Mouse (Mus musculus) heart, adult 9 months (tissue): ENCODE data around the gene Nt5c1b.

ENCODE experiments used
- DNase-seq, 2 experiments: peaks; one replicate each; pipeline ENCODE4 v3.0.0; 2022; ENCODE audit warnings: low spot score in 2 of 2

Nt5c1b gene

DNA sequence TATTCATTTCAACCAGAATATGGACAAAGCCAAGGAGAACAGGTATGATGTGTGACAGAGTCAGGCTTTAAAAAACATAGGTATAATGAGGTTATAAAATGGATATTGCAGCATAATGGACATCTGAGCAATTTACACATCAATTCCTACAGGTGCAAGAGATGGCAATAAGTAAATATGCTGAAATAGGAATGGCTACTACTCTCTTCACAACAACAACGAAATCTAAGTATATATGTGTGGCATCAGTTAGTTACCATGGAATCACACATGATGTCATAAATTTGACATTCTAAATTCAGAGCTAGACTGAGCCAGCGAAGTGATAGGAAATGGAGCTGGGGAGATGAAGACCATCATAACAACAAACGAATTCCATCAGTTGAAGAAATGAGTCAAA is at the start of gene Nt5c1b:
Gene Nt5c1b (plus strand): TSS at position 301 of the 400 bp plus-strand sequence.
- no peak for DNase-seq

DNA sequence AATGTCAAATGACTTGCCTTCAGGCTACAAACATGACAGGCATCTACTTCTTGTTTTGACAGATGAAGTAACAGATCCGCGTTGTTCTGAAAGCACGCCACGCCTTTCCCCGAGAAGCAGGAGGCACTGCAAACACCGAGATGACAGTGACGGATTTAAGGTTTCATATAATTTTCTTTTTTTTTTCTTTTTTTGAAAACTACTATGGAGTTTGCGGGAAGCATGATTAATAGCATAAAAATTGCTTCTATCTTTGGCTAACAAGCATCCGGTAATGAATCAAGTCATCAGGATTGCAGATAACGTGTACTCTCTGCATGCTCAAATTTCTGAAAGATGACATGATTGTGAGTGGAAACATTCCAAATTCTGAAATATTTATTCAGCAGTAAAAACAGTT is 42.1 kb upstream of the Nt5c1b start:
- no peak for DNase-seq

DNA sequence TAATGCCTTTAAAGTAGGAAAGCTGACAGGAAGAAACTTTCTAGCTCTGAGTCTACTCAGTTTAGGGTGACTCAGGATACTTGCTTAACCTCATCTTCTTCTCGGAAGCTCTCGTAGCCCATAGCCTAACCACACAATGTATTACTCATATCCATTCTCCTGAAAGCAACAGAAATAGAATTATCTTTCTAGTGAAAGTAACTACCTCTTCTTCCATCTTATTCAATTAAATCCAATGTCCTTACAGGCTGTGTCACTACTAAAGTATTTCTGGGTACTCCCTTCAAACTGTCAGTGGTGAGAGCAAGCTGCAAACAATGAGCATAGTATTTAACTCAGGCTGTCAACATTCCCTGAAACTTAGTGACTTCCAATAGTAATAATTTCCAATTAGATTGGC is 40.3 kb upstream of the Nt5c1b start:
- no peak for DNase-seq

DNA sequence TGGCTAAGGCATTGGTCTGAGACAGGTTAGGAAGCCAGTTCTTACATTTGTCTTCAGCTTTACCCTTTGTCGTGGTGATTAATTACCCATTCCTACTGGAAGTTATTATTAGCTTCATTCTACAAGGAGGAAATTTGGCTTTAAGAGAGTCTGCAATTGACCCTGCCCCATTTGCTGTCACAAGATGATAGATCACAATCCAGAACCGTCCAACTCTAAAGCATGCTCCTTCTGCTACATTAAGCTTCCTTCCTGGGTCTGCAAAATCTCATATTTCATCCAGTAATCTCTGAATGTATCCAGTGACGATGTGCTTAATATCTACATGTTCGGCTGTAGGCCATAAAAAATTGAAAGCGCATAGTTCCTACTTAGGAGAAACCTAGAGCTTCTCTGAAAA is 29.2 kb upstream of the Nt5c1b start:
- DNase-seq = no peak

DNA sequence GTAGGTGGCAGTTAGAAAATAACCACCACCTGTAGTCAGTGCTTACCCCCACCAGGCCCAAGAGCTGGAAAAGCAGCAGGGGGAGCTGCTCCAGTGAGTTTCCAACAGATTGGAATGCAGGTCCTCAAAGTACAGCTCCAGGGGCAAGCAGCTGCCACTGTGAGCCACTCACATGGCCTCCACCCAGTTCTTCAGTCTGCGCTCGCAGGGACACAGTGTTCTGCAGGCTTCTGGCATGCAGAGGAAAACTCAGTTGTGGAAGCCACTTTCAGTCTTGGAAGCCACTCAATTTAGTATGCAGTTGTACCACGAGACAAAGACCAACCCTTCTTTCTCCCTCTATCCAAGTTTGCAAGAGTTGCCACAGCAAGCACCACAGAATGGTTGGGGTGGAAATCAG is 19.1 kb upstream of the Nt5c1b start:
- DNase-seq = peak; percentile 4 to 11

DNA sequence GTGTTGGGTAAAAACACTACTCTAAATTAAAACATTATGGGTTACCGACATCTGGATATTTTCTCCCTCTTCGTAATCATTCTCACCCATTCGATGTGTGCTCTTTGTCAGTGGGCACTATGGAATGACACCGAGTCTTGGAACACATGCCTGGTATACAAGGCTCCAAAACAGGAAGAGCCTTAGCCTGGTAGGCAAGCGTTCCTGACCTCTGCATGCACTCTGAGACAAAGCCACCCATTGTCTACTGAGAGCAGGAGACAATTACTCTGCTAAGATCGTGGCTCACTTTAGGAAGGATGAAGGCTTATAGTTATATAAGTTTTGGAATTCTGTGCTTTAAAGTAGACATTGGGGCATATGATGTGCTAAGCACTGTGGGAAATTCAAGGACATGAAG is 12.0 kb upstream of the Nt5c1b start:
- no peak for DNase-seq

DNA sequence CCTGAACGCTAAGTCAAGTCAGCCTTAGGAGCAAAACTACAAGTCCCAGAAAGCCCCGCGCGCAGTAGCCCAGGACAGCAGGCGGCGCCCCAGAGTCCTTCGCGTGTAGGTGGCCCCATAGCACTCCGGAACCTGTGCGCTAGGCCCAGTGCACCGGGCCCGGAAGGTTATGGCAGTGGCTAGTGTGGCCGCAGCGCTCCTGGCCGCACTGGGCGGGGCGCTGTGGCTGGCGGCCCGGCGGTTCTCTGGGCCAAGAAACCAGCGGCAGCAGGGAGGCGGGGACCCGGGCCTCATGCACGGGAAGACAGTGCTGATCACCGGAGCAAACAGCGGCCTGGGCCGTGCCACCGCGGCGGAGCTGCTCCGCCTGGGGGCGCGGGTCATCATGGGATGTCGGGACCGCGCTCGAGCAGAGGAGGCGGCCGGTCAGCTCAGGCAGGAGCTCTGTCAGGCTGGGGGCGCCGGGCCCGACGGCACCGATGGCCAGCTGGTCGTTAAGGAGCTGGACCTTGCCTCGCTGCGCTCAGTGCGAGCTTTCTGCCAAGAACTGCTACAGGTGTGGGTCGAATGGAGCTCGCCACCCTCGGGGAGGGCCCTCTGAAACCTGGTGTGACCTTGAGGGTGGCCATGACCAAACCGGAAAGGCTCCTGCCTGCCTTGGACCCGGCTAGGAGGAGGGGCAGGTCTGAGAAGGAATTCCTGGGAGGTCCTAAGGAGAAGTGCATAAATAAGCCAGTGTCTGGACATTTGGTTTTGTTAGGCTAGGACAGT is 21.1 kb downstream of the Nt5c1b start, which contains the start of gene Rdh14:
Gene Rdh14 (plus strand): TSS at position 102 of the 771 bp plus-strand sequence.
- peak; percentile 95 to 97 for DNase-seq

DNA sequence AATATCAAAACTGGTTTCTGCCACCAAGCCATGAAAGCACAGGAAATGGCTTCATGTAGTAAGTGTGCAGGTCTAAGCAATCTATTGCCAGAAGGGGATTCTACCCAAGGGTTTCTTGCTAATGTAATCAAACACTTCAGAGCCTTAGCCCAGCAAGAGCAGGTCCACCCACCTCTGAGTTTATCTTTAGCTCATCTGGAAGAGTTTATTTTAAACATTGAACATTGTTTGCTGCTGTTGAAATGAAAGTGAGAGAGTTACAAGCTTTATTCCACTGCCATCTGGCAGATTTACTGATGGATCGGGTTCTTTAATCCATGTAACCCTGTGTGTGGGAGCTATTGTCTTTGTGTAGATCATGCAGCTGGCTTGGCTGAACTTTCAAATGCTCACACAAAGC is 31.0 kb downstream of the Nt5c1b start:
- no peak for DNase-seq

DNA sequence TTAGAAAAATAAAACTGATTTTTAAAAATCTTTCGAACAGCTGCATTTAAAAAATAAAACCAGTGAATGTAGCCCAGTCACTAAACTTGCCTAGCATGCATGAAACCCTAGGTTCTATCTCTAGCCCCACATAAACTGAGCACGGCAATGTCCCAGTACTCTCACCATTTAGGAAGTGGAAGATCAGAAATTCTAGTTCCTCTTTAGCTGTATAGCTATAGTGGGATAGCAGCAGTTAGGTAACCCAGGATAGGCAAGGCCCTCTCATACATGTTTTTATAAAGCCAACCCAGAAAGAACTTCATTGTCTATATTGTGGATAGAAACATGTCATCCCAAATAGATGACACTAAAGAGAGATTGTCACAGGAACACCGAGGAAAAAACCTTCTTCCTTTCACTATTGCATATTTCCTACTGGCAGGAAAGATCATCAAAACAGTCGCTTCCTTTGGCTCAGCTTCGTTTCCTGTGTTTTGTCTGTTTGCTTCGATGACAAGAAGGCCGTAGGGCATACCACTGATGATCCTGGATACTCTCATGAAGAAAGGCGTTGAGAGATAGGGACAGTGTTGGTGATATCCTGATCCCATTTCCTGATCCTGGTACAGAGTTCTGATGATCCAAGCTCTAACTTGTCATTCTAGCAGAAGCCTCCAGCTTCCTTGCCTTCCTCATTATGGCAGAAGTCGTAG is 32.8 kb downstream of the Nt5c1b start:
- no peak for DNase-seq

DNA sequence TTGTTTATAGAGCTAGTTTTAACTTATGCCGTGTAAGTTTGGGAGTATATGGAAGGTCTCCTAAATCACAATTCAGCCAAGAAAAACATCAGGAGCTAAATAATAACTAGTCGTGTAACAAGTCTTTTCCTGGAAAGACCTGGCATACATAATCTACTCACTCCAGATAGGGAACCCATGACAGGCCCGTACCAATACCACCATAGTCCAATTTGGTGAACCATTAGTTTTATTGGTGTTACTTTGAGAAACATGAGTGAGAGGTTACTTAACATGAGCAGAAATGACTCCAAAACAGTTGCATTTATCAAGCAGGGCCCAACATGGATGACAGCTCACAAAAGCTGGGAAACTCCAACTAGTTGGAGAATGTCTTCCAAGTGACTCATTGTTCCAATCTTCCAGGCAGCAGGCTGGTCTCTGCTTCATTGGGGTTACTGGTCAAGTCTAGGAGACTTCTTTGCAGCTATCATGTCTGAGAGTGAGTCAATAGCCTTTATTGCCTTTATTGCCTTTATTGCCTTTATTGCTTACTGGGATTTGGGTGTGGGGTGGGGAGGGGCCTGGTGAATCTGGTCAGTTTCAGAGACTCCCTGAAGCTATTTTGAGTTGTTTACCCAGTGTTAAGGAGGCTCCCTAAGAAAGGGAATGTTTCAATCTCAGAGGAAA is 40.9 kb downstream of the Nt5c1b start:
- no peak for DNase-seq

DNA sequence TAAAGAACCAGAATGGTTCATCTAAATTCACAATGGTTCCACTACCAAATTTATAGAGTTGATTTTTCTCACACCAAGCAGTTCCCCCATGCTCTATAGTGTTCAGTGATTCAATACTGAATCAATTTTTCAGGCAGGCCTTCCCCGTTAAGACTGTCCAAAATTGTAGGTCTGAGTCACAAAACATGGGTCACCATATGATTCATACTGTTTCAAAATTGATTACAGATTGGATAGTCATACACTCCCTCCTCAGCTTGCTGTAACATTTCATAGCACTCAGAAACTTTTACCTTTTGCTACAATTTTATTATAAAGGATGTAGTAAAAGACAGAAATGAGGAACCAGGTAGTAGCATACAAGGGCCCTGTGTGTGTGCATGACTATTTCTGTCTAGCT is 41.7 kb downstream of the Nt5c1b start:
- no peak for DNase-seq

DNA sequence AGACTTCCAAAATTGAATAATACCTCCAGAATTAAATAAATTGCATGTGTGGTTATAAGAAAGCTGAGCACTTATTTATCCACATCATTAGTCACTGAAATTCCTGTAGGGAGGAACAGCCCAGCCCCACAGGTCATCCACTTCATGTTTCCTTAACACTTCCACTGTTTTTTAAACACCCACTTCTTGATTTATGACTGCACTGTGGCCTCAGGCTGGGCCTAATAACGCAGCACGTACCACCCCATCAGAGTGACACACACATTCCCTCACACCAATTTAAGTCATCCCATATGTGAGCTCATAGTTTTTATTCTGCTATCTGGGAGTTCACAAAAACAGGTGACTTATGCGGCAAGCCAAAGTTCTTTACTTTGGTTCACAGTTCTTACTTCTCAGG is 52.6 kb downstream of the Nt5c1b start:
- no peak for DNase-seq

DNA sequence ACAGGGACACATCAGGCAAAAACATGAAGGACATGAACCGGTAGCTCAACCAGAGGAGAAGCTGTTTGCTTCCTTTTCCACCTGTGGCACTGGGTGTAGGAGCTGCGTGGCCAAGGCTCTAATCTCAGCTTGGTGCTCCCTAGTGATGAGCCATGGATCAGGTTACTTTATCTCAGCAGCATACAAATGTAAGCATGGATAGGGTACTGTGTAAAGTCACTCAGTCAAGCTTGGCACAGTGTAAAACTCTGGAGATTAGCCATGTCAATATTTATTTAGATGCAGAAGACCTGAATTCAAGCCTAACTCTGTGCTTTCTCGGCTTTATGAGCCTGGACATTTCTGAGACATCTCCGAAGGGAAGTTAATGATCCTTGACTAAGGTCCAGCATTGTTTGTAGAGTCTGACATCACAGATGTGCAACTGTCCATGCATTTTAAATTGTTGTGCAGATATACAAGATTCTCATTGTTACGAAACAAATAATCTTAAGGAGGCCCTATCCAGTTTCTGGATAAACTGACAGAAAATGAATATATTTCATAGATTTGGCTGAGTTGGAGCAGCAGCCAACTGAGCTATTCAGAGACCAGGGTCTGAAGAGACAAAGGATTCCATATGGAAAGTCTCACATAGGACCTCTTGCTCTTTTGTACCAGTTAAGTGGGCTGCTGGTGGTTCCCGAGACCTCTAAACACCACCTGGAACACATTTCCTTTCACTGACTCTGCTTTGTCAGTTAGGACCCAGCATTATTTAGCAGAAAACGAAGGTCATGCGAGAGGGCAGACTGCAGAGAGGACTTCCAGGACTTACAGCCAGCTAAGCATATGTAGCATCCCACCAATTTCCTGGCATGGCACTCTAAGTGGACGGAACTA is 56.5 kb downstream of the Nt5c1b start:
- DNase-seq = no peak

DNA sequence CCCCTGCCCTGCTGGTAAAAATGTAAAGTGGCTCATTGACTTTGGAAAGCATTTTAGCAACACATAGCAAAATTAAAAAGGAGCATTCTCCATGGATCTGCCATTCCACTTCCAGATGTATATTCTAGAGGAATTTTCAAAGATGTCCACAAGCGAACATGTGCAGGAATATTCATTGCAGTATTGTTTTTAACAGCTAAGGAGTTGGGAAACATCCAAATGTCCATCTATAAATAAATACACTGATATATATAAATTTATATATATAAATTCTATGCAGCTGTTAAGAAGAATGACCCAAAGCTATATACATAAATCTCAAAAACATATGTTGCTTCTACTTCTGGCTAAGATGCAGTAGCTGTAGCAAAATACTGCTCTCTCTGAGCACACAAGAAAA is 61.2 kb downstream of the Nt5c1b start:
- no peak for DNase-seq

DNA sequence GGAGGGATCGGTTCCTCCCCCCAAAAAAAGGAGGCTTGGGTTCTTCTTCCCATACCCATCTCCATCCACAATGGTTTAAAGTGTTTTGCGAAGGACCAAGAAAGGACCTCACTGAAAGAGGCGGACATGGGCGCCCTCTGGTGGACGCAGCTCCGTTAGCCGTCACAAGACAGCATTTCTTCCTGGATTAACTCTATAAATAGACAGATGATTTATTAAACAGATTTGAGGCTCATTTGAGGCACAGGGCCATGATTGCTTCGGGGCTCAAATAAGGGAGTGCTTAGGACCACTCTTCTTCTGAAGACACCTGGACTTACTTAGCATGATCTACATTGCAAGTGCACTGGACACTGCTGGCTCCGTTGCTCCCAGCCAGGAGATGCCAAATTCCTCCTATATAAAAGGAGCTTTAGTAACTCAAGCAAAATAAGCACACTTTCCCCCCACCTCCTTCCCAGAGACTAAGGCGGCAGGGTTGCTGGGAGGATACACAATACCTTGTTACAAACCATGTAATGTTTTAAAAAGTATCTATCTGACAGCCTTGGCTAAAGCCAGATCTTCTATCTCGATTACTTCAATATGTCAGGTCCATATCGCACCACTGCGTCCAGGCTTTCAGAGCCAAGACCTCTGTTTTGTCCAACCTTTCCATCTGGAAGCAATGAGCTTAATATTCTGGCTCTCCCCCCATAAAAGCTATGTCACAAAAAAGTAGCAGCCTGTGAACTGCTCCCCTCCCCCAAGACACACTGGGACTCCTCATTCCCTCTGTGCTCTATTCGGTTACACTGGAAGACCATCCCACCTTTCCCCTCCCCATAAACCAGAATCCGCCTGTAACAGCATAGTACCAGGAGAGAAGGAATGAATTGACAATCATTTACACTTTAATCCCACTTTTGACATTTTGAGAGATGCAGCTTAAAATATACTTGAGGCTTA is 68.6 kb downstream of the Nt5c1b start:
- peak; percentile 37 to 72 for DNase-seq
